Mouse (Mus musculus) hindbrain, embryonic 16.5 days (tissue): ENCODE results near the gene Rtl1. TPM values are rescaled to one million over a fixed set of nuclear protein-coding genes. Genes with fewer than 3 reads are reported as not detected.

Experiments used
- ATAC-seq: fragments of 200-750 bp; cut with Nextera tagmentation; 2 replicates; pipeline ENCODE4 v1.8.0; 2017; ENCODE audit warnings: moderate TSS enrichment, moderate library complexity
- H3K27ac ChIP-seq: fragments of 300-500 bp; sonication (generic); 2 replicates; pipeline ENCODE4 v1.5.1; 2014; ENCODE audit warnings: low read depth, mild to moderate bottlenecking, control low read depth, low read length, moderate library complexity
- H3K27me3 ChIP-seq: fragments of 300-500 bp; sonication (generic); replicated peaks from 2 replicates; pipeline ENCODE4 v1.6.1; 2014; ENCODE audit warnings: low read length; ENCODE audit not compliant: control insufficient read depth, insufficient read depth
- H3K36me3 ChIP-seq: fragments of 300-500 bp; sonication (generic); 2 replicates; pipeline ENCODE4 v1.6.1; 2014; ENCODE audit warnings: mild to moderate bottlenecking, low read length, moderate library complexity, mixed read lengths; ENCODE audit not compliant: control insufficient read depth, insufficient read depth
- H3K4me1 ChIP-seq: fragments of 300-500 bp; sonication (generic); 2 replicates; pipeline ENCODE4 v1.6.1; 2014; ENCODE audit warnings: low read depth, low read length; ENCODE audit not compliant: control insufficient read depth, insufficient read depth
- H3K4me2 ChIP-seq: fragments of 300-500 bp; sonication (generic); 2 replicates; pipeline ENCODE4 v1.6.1; 2014; ENCODE audit warnings: mild to moderate bottlenecking, low read length, control low read depth, moderate library complexity
- H3K4me3 ChIP-seq: fragments of 300-500 bp; sonication (generic); 2 replicates; pipeline ENCODE4 v1.5.1; 2014; ENCODE audit warnings: mild to moderate bottlenecking, low read length, control low read depth, moderate library complexity
- H3K9ac ChIP-seq: fragments of 300-500 bp; sonication (generic); 2 replicates; pipeline ENCODE4 v1.6.1; 2014; ENCODE audit warnings: low read depth, mild to moderate bottlenecking, control low read depth, low read length, moderate library complexity
- H3K9me3 ChIP-seq: fragments of 300-500 bp; sonication (generic); 2 replicates; pipeline ENCODE4 v1.6.1; 2014; ENCODE audit warnings: mild to moderate bottlenecking, low read length, moderate library complexity; ENCODE audit not compliant: control insufficient read depth
- WGBS: fragments of 180-500 bp; shearing (Covaris S2); extraction: QIAGEN DNeasy Blood & Tissue Kit; methylation state at CpG from one replicate; pipeline ENCODE4 v1.1.7; 2014; 5-methylcytosine and 5-hydroxymethylcytosine counted together
- polyA plus RNA-seq: library from polyadenylated mRNA; unstranded; fragments of >200 nt; fragmentation: Nextera tagmentation; extraction: Ambion mirVana; gene quantifications from 2 replicates; pipeline ENCODE4 v1.2.1, GENCODE M21; 2015

Gene Rtl1
- polyA plus RNA-seq, 1 experiment from 2014 or later, result 2.2 TPM

DNA sequence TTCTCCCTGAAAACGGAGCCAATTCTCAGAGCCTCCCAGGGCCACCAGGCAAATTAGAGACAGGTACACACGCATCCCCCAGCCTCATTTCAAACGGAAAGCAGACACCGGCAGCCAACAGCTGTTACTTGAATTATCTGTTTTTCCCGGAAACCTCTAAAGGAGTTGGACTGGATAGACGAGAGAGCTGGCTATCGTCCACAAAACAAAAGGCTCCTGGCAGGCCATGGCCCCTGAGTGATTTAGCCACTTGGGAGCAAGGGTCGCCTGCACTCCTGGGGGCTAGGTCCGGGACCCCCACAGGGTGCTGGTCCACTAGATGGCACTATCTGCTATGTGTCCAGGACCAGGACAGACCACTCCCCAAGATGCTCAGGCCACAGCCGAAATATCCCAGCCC, 14.3 kb upstream of the Rtl1 start:
- 39% methylated on average over 10 of the region's 10 CpGs for WGBS
- no peak overlapping the region for H3K4me2 ChIP-seq
- peaks cover 21% of the 10 kb centered on the region for H3K36me3 ChIP-seq
- no peak overlapping the region for H3K27ac ChIP-seq
- no peaks in the 10 kb centered on the region for H3K9me3 ChIP-seq
- H3K4me1 ChIP-seq, result no peaks in the 10 kb centered on the region
- H3K27me3 ChIP-seq, result no peaks in the 10 kb centered on the region
- no peak for ATAC-seq
- H3K4me3 ChIP-seq, result no peak overlapping the region
- H3K9ac ChIP-seq, result no peak overlapping the region

DNA sequence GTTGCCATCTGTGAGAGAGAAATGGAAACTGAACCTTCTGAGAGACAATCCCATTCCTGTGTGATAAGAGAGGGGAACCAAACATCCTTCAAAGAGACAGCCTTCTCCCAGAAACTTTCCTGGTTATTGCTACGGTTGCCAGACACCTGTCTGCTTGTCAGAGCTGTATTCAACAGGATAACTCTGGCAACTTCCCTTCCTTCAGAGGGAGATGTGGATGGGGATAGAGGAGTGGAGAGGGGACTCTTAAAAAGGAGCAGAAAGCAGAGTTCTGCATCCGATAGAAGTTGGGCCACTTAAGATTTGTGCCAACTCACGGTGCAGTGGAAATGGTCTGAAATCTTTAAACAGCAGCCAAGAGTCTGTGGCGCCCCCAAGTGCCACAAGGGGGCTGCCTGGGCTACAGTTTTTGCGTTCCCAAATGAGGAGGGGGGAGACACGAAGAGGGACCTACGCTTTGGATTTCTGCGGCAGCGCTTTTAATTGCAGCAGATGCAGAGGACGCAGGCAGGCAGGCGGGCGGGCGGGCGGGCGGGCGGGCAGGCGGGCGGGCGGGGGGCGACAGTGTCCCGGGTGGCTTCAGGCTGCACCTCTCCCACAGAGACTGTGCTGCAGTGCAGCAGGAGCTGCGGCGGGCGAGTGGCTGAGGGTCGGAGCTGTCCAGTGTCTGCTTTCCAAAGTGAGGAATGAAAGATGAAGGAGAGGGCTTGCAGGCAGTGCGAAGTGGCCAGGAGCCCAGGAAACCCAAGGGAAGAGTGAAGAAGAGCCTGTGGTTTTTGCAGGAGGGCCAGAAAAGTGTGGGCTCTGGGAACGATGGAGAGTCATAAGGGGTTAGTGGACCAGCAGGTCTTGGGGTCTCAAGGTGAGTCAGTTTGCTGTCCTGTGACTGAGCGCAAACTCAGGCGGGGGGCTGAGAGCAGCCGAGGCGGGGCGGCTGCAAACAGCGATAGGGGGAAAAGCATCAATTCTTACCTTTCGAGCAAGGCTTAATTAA, 12.6 kb upstream of the Rtl1 start:
- Histone ChIP-seq H3K4me3 (peak overlapping the region; percentile 29), H3K4me2 (peak overlapping the region; percentile 53), H3K36me3 (peaks cover 23% of the 10 kb centered on the region), H3K9ac (no peak overlapping the region), H3K9me3 (no peaks in the 10 kb centered on the region), H3K27ac (no peak overlapping the region), H3K4me1 (no peaks in the 10 kb centered on the region), H3K27me3 (no peaks in the 10 kb centered on the region)
- ATAC-seq, result no peak
- 58% methylated on average over 24 of the region's 34 CpGs for WGBS

DNA sequence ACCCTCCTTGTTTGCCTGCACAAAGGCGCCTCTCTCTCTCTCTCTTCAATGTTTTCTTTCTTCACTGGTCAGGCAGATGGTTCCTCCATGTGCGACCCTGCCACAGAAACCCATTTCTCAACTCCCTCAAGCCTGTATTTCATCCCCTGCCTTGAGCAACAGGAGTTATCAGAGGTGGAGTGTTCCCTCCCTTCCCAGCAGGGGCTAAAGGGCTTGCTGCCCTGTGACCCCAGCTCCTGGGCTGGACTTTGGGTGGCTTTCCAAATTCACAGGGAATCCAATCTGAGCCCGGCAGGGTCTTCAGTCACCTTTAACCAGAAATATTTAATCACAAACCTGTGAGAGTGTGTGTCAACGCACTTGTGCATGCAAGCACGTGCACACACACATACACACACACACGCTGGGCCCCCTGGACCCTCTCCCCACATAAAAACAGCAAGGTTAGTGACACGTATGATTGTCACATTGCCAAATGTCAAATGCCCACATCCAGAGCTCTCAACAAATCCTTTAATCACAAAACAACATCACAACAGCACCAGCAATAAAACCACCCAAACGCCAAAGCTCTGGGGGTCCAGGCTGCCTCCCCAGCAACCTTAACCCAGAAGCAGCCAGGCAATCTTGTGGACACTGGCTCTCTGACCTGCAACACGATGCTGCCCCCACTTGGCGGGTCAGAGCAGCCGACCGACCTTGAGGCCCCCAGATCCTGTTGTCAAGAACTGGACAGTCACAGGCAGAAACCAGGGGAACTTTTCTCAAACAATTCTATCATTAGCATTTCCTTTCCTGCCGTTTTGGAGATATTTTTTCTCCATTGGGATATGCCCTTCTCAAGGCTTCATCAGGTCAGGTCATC, 8.7 kb upstream of the Rtl1 start:
- Histone ChIP-seq H3K4me3 (no peak overlapping the region), H3K27ac (no peak overlapping the region; the same call in 1 of the 2 replicates), H3K4me2 (no peak overlapping the region), H3K36me3 (peaks cover 22% of the 10 kb centered on the region), H3K9ac (no peak overlapping the region), H3K9me3 (no peaks in the 10 kb centered on the region), H3K4me1 (peaks cover 3% of the 10 kb centered on the region; the same call in 1 of the 2 replicates), H3K27me3 (no peaks in the 10 kb centered on the region)
- WGBS, result 53% methylated on average over 13 of the region's 13 CpGs
- ATAC-seq, result no peak

DNA sequence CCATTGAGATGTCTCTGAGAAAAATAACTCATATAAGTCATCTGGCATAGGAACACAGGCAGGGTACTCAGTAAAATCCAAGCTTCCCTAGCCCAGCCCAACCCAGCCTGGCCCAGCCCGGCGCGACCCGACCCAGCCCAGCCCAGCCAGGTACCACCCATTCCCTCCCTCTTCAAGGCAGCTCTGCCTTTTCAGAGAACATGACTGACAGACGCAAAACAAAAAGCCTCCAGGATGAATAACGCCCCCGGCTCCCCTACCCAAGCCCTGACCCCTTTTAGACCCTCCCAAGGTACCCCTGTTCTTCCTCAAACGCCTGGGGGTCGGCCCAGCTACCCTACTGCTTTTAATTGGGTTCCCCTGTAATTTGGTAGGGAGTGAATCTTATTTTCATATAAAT, 7.8 kb upstream of the Rtl1 start:
- no peaks in the 10 kb centered on the region for H3K9me3 ChIP-seq
- no peak overlapping the region for H3K4me2 ChIP-seq
- H3K36me3 ChIP-seq, result peaks cover 22% of the 10 kb centered on the region
- no peak for ATAC-seq
- no peak overlapping the region for H3K4me3 ChIP-seq
- no peaks in the 10 kb centered on the region for H3K27me3 ChIP-seq
- no peak overlapping the region for H3K27ac ChIP-seq
- no peak overlapping the region for H3K9ac ChIP-seq
- WGBS, result 31% methylated on average over 9 of the region's 9 CpGs
- peaks cover 3% of the 10 kb centered on the region; the same call in 1 of the 2 replicates for H3K4me1 ChIP-seq

DNA sequence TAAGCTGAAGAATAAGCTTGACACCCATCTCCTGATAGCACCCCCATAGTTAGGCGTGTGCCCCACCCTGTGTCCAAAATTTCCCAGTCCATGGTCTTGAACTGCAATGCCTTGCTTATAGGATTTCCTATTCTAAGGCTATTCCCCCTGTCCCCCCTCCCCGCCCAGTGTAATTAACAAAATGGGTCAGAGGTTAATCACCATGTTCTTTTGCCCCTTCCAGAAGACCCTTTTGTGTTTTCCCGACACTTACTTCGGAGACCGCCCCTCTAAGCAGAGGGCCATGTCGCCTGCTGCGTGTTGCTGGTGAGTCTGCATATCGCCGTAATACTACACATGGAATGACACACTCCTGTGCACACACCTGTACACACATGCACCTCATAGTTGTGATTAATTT, 7.1 kb upstream of the Rtl1 start:
- no peaks in the 10 kb centered on the region for H3K27me3 ChIP-seq
- H3K9ac ChIP-seq, result no peak overlapping the region
- peaks cover 22% of the 10 kb centered on the region for H3K36me3 ChIP-seq
- peaks cover 3% of the 10 kb centered on the region; the same call in 1 of the 2 replicates for H3K4me1 ChIP-seq
- H3K4me3 ChIP-seq, result no peak overlapping the region
- no peak overlapping the region for H3K27ac ChIP-seq
- 42% methylated on average over 9 of the region's 9 CpGs for WGBS
- no peaks in the 10 kb centered on the region for H3K9me3 ChIP-seq
- no peak for ATAC-seq
- H3K4me2 ChIP-seq, result no peak overlapping the region

DNA sequence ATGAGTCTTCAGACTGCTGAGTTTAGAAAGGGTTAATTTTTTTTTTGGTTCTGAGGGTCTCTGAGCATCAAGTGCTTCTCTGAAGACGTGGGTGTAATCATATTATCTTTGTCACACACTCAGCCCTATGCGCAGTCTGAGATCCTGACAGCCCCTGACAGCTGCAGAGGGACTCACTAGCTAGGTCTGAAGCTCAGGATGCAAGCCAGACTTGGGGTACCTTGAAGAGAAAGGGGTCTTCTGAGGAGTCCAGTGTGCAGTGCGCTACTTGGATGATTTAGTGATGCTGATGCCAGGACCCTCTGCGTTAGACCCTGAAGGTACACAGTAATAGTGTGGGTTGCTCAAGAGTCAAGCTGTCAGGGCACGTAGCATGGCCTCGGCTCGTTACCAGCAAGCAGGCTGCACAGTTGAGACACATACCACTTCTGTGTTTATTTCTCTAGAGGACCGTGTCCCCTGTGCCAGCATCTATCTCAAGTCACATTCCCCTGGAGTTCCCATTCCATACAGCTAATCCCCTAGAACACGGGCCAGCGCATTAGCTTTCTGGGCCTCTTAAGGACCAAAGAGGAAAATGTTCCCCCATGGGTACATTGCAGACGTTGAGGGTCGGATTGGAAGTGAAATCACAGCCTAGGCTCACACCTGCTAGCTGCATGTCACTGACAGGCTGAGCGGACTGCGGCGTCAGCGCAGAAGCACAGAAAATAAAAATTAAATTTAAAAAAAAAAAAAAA, 5.0 kb upstream of the Rtl1 start:
- Histone ChIP-seq H3K36me3 (peaks cover 18% of the 10 kb centered on the region), H3K9ac (no peak overlapping the region), H3K4me3 (no peak overlapping the region), H3K9me3 (no peaks in the 10 kb centered on the region), H3K4me2 (no peak overlapping the region), H3K27me3 (no peaks in the 10 kb centered on the region; the same call in 1 of the 2 replicates), H3K27ac (no peak overlapping the region), H3K4me1 (peaks cover 3% of the 10 kb centered on the region; the same call in 1 of the 2 replicates)
- no peak for ATAC-seq
- 53% methylated on average over 16 of the region's 16 CpGs for WGBS

DNA sequence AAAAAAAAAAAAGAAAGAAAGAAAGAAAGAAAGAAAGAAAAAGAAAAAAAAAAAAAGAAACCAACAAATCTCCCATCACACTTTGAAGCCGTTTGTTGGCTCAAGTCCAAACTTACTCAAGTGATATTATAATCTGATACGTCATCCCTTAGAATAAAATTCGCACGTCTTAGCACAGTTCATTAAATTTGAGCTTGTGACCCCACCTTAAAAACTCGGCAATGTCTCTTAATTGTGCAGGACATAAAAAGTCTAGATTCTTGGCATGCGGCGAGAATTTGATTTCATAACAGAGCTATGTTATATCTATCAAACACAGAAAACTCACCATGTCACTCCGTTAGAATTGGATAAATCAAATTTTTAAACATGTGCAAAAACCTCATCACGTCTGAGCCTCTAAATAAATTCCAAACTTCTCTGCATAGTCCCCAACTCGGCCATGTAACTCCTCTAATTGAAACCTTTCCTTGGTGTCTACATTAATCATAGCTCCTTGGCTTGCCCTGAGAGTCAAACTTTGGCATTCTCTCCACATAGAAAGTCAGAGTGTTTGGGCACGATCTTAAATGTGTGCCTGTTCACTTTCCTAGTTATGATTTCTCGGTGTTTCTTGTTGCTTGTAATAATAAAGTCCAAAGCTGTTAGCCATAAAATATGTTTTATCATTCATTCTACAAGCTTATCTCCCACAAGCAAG, 1.4 kb downstream of the Rtl1 start:
- Histone ChIP-seq H3K4me1 (0 out of 2 replicates have a peak, but pooled peaks cover 2% of the 10 kb centered on the region), H3K27me3 (no peaks in the 10 kb centered on the region; the same call in 1 of the 2 replicates), H3K9me3 (no peaks in the 10 kb centered on the region), H3K4me2 (no peak overlapping the region), H3K9ac (no peak overlapping the region), H3K36me3 (peaks cover 10% of the 10 kb centered on the region), H3K4me3 (no peak overlapping the region), H3K27ac (no peak overlapping the region)
- ATAC-seq, result no peak
- WGBS, result 73% methylated on average over 12 of the region's 12 CpGs

DNA sequence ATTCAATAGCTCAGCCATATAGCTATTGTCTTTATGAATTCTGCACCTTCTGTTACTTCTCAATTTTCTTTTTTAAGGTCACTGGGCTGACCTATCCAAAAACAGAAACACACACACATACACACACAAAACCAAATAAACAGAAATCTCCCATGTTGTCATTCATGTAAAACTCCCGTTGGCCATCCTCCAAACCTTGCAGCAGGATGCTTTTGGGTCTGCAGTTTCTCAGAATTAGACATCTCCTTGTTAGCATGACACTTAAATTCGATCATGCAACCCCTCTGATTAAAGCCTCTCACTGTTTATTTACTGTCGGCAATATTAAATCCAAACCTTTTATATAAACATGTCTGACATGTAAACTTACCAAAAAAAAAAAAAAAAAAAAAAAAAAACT, 3.4 kb downstream of the Rtl1 start:
- Histone ChIP-seq H3K36me3 (peaks cover 19% of the 10 kb centered on the region), H3K27ac (no peak overlapping the region), H3K9me3 (no peaks in the 10 kb centered on the region), H3K27me3 (no peaks in the 10 kb centered on the region; the same call in 1 of the 2 replicates), H3K4me2 (no peak overlapping the region), H3K4me1 (0 out of 2 replicates have a peak, but pooled peaks cover 2% of the 10 kb centered on the region), H3K9ac (no peak overlapping the region), H3K4me3 (no peak overlapping the region)
- no peak for ATAC-seq
- WGBS, result 56% methylated on average over 3 of the region's 3 CpGs
